Mouse (Mus musculus) yolk sac, embryonic 10.5 days (tissue): ENCODE measurements around the gene Usp25.

Experiments used
- DNase-seq: peaks from one replicate; pipeline ENCODE4 v3.0.0-alpha.2; 2017; ENCODE audit warnings: low spot score

Gene Usp25

GRCm38 (mm10) chr16:77140651-77141050, 127.1 kb downstream of the Usp25 start:
- no peak for DNase-seq

DNA sequence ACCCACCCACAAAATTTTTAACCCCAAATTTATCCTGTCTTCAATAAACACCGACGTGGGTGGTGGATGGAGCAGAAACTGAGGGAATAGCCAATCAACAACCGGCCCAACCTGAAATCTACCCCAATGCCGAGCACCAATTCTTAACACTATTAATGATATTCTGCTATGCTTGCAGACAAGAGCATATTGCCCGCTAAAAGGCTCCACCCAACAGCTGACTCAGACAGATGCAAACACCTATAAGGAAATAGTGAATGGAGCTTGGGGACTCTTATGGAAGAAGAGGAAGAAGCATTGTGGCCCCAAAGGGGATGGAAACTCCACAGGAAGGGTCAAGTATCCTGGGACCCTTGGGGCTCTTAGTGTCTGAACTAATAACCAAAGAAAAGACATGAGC, 133.3 kb downstream of the Usp25 start:
- no peak for DNase-seq

GRCm38 (mm10) chr16:77150338-77150737, 136.8 kb downstream of the Usp25 start:
- no peak for DNase-seq

- no peak for DNase-seq
Measured at GRCm38 (mm10) chr16:77150884-77151283, 137.4 kb downstream of the Usp25 start.

DNA sequence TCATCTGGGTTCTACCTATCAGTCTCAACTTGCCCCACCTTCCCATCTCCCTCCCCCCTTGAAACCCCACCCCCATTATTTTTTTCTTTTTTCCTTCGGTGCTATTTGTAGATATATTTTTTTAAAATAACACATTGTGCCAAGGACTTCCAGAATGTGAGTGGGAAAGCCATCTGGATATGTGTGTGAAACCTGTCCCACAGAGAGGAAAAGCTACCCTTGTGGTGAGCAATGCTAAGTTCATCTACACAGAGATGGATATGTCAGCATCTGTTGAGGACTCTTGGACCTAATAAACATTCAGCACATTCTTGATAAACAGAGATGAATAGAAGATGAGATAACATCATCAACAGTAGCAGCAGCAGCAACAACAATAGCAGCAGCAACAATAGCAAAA, 138.8 kb downstream of the Usp25 start:
- no peak for DNase-seq

- no peak for DNase-seq
Measured at GRCm38 (mm10) chr16:77153216-77153715, 139.8 kb downstream of the Usp25 start.

DNA sequence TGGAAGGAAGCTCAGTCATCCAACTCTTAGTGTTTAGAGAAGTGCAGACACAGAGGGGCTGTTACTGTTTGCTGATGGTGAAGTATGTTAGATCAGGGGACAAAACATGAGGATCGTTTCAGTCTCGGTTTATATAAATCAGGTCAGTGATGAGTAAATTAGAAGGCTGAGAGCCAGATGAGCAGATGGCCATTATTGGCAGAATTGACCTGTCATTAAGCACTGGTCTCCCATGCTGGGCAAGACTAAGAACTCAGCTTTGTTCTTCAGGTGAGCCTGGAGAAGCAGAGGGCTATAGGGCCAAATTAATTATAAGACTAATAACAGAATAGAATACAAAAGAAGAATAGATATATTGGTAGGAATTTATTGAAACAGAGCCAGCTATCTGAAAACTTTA, 140.3 kb downstream of the Usp25 start:
- no peak for DNase-seq

- DNase-seq = no peak
Measured at GRCm38 (mm10) chr16:77154831-77155230, 141.3 kb downstream of the Usp25 start.
